Mouse (Mus musculus) erythroblast, embryonic 14.5 days (primary cell): ENCODE data around the gene Hmcn2. TPM values are rescaled to one million over a fixed set of nuclear protein-coding genes. Genes with fewer than 3 reads are reported as not detected.

ENCODE experiments used
- H3K27me3 ChIP-seq: 2 replicates; pipeline ENCODE4 v1.6.1; 2012; ENCODE audit warnings: inconsistent platforms; ENCODE audit not compliant: control insufficient read depth
- H3K36me3 ChIP-seq: 2 replicates; pipeline ENCODE4 v1.6.1; 2012; ENCODE audit warnings: mild to moderate bottlenecking, inconsistent platforms; ENCODE audit not compliant: control insufficient read depth
- H3K4me1 ChIP-seq: 2 replicates; pipeline ENCODE4 v1.6.1; 2012; ENCODE audit warnings: inconsistent platforms; ENCODE audit not compliant: control insufficient read depth
- H3K4me3 ChIP-seq: replicated peaks from 2 replicates; pipeline ENCODE3; 2012; ENCODE audit warnings: moderate library complexity, mild to moderate bottlenecking, inconsistent platforms
- H3K9me3 ChIP-seq: 2 replicates; pipeline ENCODE4 v1.6.1; 2012; ENCODE audit warnings: low read length, inconsistent platforms, mixed read lengths; ENCODE audit not compliant: control insufficient read depth
- GATA1 ChIP-seq: IDR thresholded peaks from 2 replicates; pipeline ENCODE4 v1.6.1; 2012; ENCODE audit warnings: low read length, inconsistent platforms, mixed read lengths
- TAL1 ChIP-seq: IDR thresholded peaks from 3 replicates; pipeline ENCODE4 v1.6.1; 2012; ENCODE audit warnings: low read length, inconsistent platforms, mixed read lengths
- polyA plus RNA-seq: library from polyadenylated mRNA; stranded (reverse); fragments of >175 nt; gene quantifications from 2 replicates; pipeline ENCODE4 v1.2.3, GENCODE M21; 2012

Hmcn2 gene
- polyA plus RNA-seq, 1 experiment: not detected

GRCm38 (mm10) chr2:31299996-31300395, 14.2 kb upstream of the Hmcn2 start:
- H3K27me3 ChIP-seq: no peaks in the 10 kb centered on the region
- no peaks in the 10 kb centered on the region for H3K36me3 ChIP-seq
- no peak overlapping the region for H3K4me3 ChIP-seq
- TF ChIP-seq GATA1: no peak
- TF ChIP-seq TAL1: no peak
- H3K4me1 ChIP-seq: peaks cover 6% of the 10 kb centered on the region
- no peaks in the 10 kb centered on the region for H3K9me3 ChIP-seq

GRCm38 (mm10) chr2:31303177-31303576, 11.0 kb upstream of the Hmcn2 start:
- H3K4me1 ChIP-seq: peaks cover 4% of the 10 kb centered on the region
- no peaks in the 10 kb centered on the region; the same call in 1 of the 2 replicates for H3K9me3 ChIP-seq
- TF ChIP-seq GATA1 (no peak), TAL1 (no peak)

GRCm38 (mm10) chr2:31304191-31304590, 10.0 kb upstream of the Hmcn2 start:
- Histone ChIP-seq H3K4me1 (no peaks in the 10 kb centered on the region), H3K9me3 (no peaks in the 10 kb centered on the region; the same call in 1 of the 2 replicates), H3K36me3 (no peaks in the 10 kb centered on the region), H3K4me3 (no peak overlapping the region), H3K27me3 (no peaks in the 10 kb centered on the region; the same call in 1 of the 2 replicates)
- TF ChIP-seq TAL1: no peak
- TF ChIP-seq GATA1: no peak

More at GRCm38 (mm10) chr2:31303177-31303576, 11.0 kb upstream of the Hmcn2 start:
- no peaks in the 10 kb centered on the region for H3K36me3 ChIP-seq
- H3K27me3 ChIP-seq: no peaks in the 10 kb centered on the region; the same call in 1 of the 2 replicates
- no peak overlapping the region for H3K4me3 ChIP-seq

GRCm38 (mm10) chr2:31304801-31305665, 9.2 kb upstream of the Hmcn2 start:
- Histone ChIP-seq H3K9me3 (no peaks in the 10 kb centered on the region; the same call in 1 of the 2 replicates), H3K4me1 (no peaks in the 10 kb centered on the region), H3K27me3 (no peaks in the 10 kb centered on the region; the same call in 1 of the 2 replicates), H3K36me3 (no peaks in the 10 kb centered on the region), H3K4me3 (no peak overlapping the region)
- TF ChIP-seq GATA1 (no peak), TAL1 (no peak)

- no peaks in the 10 kb centered on the region; the same call in 1 of the 2 replicates for H3K9me3 ChIP-seq
- no peaks in the 10 kb centered on the region for H3K4me1 ChIP-seq
- no peaks in the 10 kb centered on the region for H3K36me3 ChIP-seq
- no peak for TF ChIP-seq GATA1
- H3K4me3 ChIP-seq: no peak overlapping the region
- H3K27me3 ChIP-seq: no peaks in the 10 kb centered on the region; the same call in 1 of the 2 replicates
These were observed 8.5 kb upstream of the Hmcn2 start for GRCm38 (mm10) chr2:31305684-31306083.

GRCm38 (mm10) chr2:31308257-31308656, 6.0 kb upstream of the Hmcn2 start:
- no peaks in the 10 kb centered on the region for H3K36me3 ChIP-seq
- no peaks in the 10 kb centered on the region for H3K4me1 ChIP-seq
- no peak overlapping the region for H3K4me3 ChIP-seq
- H3K9me3 ChIP-seq: no peaks in the 10 kb centered on the region; the same call in 1 of the 2 replicates
- TF ChIP-seq GATA1 (no peak), TAL1 (no peak)
- peaks cover 7% of the 10 kb centered on the region for H3K27me3 ChIP-seq

- Histone ChIP-seq H3K4me3 (no peak overlapping the region), H3K9me3 (no peaks in the 10 kb centered on the region; the same call in 1 of the 2 replicates), H3K4me1 (no peaks in the 10 kb centered on the region), H3K27me3 (peaks cover 20% of the 10 kb centered on the region), H3K36me3 (no peaks in the 10 kb centered on the region)
- TF ChIP-seq TAL1 (no peak), GATA1 (no peak)
These were observed 4.7 kb upstream of the Hmcn2 start for GRCm38 (mm10) chr2:31309549-31309948.

GRCm38 (mm10) chr2:31318162-31318561, 3.9 kb downstream of the Hmcn2 start:
- Histone ChIP-seq H3K27me3 (peaks cover 40% of the 10 kb centered on the region), H3K4me1 (no peaks in the 10 kb centered on the region), H3K4me3 (no peak overlapping the region), H3K9me3 (no peaks in the 10 kb centered on the region), H3K36me3 (no peaks in the 10 kb centered on the region)
- TF ChIP-seq GATA1: no peak
- TF ChIP-seq TAL1: no peak

- H3K27me3 ChIP-seq: peaks cover 30% of the 10 kb centered on the region
- no peak for TF ChIP-seq TAL1
- TF ChIP-seq GATA1: no peak
- H3K4me1 ChIP-seq: no peaks in the 10 kb centered on the region
- H3K36me3 ChIP-seq: no peaks in the 10 kb centered on the region
- no peak overlapping the region for H3K4me3 ChIP-seq
- H3K9me3 ChIP-seq: no peaks in the 10 kb centered on the region
These were observed 5.0 kb downstream of the Hmcn2 start for GRCm38 (mm10) chr2:31319200-31319599.
